Mouse (Mus musculus) cerebellum, adult 8-10 months (tissue): ENCODE measurements around the gene Eps15l1.

Experiments used
- DNase-seq: peaks from one replicate; pipeline ENCODE4 v3.0.0; 2022

Eps15l1 gene

DNA sequence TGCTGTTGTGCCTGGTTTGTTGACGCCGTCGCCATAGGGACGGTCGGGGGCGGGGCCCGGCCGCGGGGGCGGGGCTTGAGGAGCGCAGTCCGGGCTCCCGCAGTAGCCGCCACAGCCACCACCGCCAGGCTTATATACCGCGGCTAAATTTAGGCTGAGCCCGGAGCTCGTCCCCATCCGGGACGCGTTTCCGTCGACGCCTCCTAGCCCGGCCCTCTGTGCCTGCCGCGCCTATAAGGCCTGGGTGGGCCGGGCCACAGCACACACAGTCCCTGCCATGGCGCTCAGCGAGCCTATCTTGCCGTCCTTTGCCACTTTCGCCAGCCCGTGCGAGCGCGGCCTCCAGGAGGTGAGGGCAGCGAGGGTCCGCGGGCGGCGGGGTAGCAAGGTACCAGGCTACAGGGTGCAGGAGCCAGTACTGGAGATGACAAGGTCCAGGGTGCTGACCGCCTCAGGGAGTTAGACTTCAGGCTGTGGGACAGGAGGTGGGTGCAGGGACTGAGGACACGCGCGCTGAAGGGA is 102.4 kb downstream of the Eps15l1 start, which contains the start of gene Klf2:
TSS of gene Klf2 (plus strand) at position 233 of the 522 bp plus-strand sequence.
- peak; percentile 35 for DNase-seq

DNA sequence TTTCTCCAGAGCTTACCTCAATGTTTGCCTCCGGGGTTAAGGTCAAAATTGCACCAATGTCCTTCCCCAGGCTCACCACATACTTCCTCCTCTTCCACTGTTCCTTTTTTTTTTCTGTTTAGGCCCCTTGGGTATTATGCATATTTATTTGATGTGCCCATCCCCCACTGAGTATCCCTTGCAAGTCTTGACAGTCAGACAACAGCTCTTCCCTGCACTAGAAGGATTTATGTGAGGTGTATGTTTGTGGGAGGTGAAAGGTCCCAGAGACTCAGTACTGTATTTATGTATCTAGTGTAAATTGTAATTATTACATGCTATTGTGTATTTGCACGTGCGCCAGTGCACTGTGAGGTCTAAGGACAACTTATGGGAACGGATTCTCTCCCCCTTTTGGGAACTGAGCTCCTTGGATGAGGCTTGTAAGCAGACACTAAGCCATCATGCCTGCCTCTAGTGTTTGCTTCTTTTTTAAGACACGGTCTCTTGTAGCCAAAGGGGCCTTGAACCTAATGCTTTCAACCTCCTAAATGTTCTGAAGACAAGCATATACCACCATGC is 103.4 kb downstream of the Eps15l1 start:
- DNase-seq, result no peak

DNA sequence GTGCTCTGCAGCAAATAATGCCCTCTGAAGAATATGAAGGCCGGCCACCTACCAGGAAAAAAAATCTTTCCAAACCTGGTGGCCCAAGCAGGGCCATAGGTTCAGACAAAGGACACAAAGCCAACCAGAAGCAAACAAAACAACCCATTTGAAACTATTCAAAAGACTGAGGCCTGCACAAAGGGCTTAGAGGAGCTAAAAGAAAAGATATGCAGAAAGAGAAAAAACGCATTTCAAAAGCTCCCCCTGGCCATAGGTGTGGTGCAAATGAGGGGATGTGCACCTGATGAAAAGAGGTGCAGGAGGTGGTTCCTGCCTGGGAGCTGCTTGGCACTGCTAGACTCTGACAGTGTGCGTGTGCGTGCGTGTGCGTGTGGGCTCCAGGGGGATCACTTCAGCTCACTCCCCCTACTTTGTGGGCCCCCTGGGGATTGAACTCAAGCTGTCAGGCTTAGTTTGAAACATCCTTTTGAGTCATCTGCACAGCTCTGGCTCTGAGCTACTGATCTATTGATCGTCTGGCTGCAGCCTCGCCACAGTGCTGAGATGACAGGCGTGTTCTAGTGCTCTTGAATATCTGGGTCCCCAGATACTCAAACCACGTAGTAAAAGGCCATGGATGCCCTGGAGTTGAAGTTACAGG is 105.1 kb downstream of the Eps15l1 start:
- no peak for DNase-seq

DNA sequence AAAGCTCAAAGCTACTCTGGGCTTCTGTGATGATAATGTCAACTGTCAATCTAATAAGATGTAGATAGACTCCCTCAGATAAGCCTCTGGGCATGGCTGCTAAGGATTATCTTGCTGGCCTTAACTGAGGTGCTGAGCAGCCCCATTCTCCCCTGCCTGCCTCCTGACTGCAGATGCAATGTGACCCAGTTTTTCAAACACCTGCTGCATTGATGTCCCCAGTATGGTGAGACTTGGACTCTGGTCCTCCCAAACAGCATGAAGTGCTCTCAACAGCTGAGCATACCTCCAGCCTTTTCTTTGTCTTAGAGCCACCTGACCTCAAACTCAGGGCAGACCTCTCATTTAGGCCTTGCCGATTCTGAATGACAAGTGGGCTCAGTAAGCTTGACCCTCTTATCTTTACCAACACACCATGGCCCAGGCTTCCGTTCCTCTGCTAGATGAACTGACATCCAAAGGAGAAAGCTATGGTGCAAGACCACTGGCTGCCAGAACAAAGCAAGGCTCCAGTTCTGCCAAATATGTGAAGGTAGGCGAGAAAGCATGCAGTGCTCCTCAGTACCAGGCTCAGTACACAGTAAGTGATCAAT is 108.2 kb downstream of the Eps15l1 start:
- DNase-seq, result no peak

DNA sequence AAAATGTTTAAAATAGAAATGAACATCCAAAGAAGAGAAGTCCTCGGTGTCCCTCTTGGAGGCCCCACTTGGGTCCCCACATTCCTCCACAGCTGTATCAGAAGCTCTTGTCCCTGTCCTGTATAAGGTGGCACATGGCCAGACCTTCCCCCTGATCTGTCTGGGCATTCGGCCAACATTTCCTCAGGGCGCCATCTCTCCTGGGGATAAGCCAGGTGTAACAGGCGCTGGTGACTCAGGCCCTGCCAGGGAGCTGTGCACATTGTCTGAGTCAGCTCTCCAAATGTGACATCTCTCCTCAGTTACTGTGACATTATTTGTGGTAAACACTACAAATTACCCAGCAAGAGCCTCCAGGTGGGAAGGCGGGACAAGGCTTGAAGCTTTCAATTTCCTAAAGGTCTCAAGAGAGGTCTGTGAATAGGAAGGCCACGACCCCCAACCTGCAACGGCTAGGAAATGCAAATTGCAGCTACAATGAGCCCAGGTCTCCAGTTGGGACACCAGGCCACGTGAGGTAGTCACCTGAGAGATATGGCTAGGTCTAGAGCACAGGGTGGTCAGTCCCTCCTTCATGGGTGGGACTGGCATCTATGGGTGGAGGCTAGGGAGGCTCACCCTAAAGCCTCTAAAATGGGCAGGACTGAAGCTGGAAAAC is 110.3 kb downstream of the Eps15l1 start:
- peak; percentile 70 for DNase-seq

DNA sequence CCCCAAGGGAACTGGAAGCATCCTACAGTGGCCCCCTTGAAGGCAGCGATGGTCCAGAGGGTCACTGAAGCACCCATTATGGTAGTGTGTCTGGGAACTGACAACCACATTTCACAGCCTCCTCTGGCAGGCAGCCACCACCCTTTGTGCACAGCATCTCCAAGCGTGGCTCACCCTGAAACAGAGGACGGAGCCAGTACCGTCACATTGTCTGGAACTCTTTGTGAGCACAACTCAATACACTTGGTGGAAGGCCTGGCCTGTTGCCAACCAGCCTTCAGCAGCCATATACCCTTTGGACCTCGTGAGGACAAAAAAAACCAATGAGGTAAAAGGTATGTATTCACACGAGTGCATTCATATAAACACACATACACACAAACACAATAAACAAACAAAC is 113.0 kb downstream of the Eps15l1 start:
- no peak for DNase-seq

DNA sequence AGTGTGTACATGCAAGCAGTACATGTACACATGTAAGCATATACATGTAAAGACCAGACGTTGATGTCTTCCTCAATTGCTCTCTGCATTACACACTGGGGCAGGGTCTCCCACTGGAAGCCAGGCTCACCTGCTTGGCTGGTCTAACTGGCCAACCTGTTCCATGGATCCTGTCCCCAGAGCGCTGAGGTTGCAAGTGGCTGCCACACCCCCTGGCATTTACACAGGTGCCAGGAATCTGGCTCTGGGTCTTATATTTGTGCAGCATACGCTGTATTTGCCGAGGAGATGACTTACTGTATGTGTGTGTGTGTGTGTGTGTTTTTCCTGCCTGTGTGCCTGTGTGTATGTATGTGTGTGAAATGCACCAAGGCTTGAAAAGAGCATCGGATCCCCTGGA is 114.3 kb downstream of the Eps15l1 start:
- no peak for DNase-seq

DNA sequence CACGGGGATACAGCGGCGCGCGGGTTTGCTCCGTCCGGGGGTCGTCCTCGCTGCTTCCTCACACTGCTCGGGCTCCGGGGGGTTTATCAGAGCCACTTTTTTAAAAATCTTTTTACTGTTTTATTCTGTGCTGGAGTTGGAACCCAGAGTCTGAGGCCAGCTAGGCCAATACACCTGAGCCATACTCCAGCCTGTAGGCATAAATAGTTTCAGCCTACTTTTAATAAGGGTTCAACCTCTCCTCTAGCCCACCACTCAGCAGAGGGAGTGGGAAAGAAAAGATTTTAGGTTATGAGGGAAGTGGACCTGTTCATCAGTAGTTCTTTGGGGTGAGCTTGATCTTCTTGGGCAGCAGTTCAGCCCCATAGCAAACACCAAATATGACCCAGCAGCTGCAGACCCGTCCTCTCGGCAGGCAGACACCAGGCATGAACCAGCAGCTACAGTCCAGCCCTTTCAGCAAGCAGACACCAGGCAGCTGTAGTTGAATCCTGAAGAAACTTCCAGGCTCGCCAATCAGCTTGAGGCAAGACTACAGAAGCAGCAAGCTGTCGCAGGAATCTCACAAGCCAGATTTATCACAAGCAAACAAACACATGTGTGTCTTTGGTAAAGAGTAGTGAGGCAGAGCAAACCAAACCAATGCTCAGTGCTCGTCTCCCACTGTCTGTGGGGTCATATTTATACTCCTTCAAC is 115.9 kb downstream of the Eps15l1 start, which contains the start of gene Gm10282:
TSS of gene Gm10282 (minus strand) at position 51 of the 696 bp plus-strand sequence.
- no peak for DNase-seq

DNA sequence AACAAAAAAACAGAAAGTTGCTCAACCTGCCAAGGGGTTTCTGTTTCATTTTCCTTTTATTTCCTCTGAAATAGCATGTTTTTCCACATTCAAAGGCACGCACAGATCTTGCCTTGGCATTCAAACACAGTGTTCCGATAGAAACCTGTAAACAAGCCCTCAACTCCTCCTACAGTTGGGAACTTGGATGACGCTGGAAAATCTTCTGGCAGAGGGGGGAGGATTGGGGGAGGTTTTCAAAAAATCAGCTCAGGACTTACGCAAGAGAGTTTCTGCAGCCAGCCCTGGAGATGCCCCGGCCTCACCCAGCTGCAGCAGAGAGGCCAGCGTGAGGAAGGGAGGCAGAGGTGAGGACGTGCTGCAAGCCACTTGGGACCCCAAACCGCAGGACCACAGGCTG is 117.6 kb downstream of the Eps15l1 start:
- DNase-seq, result no peak

DNA sequence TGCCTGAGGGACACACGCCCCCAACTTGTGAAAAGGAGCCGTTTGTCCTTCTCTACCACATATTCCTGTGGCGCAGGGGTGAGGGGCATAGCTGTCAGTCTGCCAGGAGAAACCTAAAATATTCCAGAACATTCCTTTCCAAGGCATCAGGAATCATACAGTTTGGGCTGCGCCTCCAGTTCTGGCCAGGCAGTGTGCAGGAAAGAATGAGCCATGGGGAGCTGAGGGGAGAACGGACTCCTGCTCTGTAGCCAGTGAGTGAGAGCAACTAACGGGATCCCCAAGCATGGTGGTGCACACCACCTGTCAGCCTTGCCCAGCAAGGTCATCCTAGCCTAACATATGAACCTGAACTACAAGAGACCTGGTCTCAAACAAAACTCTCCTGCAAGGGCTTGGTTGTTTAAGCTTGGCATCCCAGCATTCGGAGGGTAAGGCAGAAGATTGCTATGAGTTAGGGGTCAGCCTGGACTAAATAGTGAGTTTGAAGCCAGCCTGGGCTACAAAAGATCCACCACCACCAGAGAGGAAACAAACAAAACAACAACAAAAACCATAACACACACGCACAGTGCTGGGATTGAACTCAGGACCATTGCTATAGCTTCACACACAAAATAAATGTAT is 118.2 kb downstream of the Eps15l1 start:
- no peak for DNase-seq

DNA sequence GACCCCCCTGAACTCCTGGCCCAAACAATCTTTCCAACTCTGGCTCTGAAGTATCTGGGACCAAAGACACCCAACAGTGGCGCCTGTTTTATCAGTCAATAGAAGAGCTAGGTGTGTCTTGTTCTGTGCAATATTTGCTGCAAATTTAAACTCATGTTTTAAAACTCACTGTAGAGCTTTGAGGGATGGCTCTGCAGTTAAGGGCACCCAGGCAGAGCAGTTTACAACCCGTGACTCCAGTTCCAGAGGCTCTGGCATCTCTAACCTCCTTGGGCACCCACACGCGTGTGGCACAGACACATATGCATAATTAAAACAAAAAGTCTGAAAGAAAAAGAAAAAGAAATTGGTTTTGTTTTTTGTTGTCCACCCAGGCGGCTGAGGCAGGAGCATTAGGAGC is 119.8 kb downstream of the Eps15l1 start:
- DNase-seq, result no peak

DNA sequence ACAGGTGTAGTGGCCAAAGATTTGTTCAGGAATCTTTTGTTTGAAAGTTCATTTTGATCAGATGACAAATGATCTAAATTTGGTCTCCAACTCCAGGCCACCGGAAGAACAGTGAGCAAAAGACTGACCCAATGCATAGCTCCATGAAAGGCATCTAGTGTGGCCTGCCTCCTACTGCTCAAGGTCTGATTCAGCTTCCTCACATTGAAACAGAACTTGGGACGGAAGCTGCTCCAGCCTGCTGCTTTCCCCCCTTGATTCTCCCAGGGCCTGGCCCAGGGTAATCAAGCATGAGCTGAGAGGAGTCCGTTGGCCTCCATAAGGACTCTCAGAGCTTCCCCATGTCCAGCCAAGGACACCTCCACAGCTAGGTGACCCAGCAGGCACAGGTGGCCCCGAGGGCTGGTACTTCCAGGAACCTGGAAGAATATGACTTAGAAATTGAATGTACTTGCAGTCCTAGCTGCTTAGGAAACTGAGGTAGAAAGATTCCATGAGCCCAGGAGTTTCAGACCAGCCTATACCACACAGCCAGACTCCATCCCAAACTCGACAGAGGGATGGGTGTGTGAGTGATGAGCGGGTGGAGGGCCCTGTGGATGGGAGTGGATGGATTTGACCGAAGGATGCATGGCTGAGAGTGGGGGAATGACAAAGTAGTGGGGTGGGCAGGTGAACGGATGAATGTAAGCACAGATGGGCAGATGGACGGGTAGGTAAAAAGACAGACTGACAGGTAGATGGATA is 120.4 kb downstream of the Eps15l1 start:
- DNase-seq, result no peak

DNA sequence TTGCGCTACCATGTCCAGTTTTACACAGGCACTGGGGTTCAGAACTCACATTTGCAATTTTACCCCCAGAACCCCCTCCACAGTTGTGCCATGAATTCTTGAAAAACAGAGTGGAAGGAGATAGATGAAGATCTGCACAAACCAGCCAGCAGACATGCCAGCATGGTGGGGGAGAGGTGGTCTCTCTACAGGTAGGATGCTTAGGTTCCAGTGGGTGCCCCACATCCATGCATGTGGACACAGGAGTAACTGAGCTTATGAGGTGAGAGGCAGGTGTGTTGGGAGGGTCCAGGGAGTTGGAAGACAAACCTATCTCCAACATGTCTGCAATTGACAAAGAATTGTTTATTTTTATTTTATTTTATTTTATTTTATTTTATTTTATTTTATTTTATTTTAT is 122.3 kb downstream of the Eps15l1 start:
- DNase-seq, result no peak

DNA sequence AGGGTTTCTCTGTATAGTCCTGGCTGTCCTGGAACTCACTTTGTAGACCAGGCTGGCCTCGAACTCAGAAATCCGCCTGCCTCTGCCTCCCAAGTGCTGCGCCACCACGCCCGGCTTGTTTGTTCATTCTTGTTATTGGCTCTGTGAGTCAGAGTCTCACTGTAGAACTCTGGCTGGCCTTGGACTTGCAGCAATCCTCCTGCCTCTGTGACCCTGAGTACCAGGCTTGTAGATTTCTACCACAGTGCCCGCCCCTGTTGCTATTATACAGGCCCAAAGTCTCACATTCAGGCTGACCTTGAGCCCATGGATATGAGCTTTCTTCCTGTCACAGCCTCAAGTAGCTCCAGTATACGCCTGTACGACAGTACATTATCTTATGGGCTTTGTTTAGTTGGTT is 124.7 kb downstream of the Eps15l1 start:
- DNase-seq, result no peak

DNA sequence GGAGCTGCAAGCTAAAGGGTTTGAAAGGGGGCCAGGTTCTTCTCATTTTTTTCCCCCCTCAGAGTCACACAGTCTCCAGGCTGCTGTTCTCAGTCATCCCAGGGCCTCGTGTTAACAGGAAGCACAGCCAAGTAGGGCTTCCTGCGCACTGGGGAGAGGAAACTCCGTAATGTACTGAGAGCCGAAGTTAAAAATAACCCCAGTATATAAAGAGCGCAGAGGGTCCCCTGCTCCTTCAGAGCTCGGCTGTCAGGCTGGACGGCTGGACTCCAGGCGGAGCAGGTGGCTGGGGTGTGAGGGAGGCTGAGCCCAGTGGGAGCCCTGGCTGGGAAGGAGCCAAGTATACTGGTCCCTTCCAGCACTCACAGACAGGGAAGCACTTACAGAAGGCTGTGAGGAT is 125.6 kb downstream of the Eps15l1 start:
- peak; percentile 81 for DNase-seq

DNA sequence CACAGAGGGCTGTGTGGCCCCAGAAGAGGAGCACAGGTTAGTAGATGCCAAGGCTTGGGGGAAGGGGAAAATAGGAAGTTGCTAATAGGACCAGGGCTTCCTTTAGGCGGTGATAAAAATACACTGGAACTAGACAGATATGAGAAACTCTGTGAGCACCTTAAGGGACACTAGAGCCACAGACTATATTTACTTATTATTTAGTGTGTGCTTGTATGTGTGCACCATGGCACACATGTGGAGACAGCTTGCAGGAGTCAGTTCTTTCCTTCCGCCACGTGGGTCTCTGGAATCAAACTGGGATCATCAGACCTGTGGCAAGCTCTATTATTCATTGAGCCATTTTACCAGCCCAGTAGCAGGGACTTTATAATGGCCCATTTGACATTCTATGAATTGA is 126.1 kb downstream of the Eps15l1 start:
- no peak for DNase-seq

DNA sequence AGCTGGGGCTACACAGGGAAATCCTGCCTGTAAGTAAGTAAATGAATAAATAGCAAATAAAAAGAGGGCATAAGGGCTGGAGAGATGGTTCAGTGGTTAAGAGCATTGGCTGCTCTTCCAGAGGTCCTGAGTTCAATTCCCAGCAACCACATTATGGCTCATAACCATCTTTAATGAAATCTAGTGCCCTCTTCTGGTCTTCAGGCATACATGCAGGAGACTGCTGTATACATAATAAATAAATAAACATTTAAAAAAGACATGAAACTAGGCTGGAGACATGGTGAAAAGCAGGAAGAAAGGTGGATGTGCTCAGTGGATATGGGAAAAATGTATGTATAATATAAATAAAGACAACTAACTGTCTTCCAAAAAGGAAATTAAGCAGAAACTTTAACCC is 128.0 kb downstream of the Eps15l1 start:
- no peak for DNase-seq

DNA sequence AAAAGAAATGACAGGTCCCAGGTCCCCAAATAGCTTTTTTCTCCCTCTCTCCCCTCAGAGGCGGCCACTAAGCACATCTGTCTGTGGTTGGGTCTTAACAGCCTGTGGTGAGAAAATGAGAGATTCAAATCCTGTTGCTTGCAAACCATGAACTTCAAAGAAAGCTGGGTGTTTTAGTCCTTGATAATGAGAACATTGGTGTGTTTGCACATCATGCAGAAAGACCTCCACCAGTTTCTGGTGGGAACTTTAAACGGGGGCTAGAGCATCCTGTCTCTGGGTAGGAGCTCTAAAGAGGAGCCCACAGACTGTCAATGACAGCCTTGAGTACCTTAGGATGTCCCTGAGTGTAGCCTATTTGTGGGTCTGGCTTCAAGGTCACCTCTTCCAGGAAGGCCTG is 130.2 kb downstream of the Eps15l1 start:
- DNase-seq, result no peak
